Mouse (Mus musculus): ENCODE data around the gene Rtn1.

The Rtn1 gene

DNA sequence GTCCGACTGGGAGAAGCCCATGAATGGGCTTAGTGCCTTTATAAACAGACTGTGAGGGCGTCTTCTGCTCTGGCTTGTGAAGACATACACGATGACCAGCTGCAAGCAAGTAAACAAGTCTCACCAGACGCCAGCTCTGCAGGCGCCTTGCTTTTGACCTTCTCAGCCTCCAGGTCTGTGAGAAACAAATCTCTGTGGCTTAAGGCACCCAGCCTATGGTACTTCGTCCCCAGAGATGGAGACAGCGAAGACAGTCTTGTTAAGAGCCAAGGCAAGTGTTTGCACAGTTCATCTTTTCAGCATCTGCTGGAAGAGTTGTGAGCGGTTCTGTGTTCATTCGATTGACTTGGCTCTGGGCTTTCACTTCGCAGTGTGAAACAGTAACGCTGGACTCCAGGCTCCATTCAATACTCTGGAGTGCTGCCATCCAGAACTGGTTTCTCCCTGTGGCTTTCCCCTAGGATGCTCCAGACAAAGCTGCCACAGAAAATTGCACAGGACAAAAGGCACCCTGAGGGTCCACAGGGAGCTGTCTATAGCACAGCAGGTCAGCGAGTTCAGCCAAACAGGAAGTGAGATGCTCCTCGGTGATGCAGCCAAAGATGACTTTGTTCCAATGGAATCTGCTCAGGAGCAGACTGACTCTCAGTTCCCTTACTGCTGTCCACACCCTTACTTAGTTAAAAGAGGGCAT lies 135.0 kb downstream of the Rtn1 start:
- no peak for DNase-seq (ENCODE audit: low read depth)

DNA sequence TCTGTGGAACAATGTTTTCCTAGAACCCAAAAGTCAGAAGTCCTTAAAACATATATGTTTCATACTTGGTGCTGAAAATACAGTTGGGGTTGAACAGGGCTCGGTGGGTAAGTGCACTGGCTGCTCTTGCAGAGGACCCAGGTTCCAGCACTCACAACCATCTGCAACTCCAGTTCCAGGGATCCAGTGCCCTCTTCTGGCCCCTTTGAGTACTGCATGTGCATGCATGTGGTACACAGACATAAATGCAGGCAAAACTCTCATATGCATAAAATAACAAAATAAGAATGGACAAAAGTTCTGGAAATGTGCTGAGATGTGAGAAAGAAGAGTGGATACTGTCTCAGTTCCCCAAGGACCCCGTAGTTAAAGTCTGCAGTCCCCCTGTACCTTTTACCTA lies 141.2 kb downstream of the Rtn1 start:
- DNase-seq (ENCODE audit: low read depth), result no peak

DNA sequence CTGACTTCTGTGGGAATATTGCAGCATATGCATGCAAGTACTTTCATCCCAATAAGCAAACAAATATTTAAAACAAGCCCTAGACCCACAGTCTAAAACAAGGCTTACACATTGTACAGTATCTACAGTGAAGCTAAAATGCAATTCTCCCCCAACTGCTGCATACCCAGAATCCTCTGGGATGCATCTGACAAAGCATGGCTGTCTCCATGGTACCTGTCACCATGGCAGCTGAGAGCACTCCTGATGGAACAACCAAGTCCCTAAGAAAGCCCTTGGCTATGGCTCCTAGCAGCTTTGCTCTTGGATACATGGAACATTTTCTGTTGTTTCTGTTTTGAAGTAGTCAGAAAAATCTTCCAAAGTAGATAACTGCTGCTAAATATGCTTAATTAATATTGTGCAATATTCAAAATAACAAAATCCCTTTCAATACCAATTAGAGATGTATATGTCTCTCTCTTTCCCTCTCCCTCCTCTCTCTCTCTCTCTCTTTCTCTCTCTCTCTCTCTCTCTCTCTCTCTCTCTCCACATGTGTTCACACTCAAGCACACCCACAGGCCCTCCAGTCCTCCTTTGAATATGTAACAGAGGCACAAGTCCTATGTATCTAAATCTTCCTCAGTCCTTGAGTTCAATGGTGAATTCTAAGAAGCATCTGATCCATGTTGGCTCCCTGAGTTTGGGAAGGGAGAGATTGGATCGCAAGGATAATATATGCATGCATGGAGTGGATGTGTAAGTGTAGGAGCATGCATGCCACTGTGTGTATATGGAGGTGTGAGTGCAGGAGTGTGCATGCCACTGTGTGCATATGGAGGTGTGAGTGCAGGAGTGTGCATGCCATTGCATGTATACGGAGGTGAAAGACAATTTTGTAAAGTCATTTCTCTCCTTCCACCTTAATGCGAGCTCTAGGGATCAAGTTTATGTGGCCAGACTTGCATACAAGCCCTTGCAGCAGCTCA lies 143.3 kb downstream of the Rtn1 start:
- no peak for DNase-seq (ENCODE audit: low read depth)

DNA sequence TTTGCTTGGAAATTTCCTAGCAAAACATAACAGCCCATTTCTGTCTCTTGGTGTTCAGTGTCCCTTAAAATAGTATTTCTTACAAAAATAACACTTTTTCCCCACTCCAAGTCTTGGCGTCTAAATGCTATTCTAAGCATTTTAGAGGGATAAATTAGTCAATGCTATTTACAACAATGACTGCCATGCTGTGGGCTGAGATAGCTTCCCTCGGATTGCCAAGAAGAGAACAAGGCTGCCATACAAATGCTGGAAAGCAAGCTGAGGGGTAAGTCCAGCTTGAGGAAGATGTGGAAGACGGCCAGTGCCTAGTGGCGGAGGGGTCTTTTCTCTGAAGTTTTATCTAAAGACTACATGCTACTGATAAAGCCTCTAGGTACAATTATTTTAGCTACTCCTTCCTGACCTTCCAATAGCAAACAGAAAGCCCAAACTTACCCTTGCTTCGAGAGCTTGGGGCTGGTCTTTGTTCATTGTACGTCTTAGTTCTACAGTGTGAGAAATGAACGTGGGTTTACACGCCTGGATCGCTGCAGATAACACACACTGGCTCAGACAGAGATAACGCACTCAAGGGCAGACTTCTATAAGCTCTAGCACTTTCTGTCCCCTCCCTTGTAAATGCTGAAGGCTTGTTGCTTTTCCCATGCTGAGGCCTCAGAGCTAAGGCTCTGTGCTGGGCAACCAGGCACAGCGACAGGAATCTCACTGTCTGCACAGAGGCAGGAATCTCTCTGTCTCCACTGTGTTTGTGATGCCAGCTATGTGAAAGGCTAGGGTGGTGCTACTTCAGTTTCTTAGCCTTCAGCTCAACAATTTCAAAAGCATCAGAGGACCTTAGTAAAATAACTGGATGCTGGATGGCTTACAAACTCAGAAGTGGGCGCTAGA lies 145.4 kb downstream of the Rtn1 start:
- DNase-seq (ENCODE audit: low read depth), result no peak

DNA sequence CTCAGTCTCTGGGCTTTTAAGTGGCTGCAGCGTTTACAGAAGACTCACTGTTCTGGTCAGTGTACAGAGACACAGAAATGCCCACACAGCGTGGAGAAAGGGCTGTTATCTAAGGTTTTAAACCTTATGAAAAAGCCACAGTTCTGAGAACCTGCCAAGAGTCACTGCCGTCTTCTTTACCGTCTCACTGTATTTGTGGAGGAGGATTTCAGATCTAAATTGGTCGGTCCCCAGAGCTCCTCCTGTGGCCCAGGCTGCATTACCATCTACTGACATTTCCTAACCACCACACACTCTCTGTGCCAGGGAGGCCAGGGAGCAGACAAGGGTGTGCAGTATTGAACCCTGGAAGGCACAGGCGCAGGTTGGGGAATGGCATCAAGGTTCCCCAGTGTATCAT lies 151.9 kb downstream of the Rtn1 start:
- DNase-seq (ENCODE audit: low read depth), result no peak

DNA sequence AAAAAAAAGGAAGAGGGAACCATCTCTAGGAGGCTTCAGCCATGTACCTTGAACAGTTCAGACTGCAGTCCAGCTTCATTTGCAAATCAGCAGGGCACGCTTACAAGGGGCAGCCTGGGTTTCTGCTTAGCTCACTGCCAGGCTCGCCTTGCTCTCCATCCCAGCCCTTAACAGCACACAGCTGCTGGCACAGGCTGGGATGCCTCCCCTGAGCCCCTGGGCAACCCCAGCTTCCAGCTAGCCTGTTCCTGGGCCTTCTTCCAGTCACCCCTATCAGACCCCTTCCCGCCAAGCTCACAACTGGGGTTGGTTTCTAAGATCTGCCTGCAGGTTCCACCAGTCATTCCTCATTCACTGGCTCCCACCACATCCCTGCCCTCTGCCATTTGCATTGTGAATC lies 155.8 kb downstream of the Rtn1 start:
- DNase-seq (ENCODE audit: low read depth), result no peak

DNA sequence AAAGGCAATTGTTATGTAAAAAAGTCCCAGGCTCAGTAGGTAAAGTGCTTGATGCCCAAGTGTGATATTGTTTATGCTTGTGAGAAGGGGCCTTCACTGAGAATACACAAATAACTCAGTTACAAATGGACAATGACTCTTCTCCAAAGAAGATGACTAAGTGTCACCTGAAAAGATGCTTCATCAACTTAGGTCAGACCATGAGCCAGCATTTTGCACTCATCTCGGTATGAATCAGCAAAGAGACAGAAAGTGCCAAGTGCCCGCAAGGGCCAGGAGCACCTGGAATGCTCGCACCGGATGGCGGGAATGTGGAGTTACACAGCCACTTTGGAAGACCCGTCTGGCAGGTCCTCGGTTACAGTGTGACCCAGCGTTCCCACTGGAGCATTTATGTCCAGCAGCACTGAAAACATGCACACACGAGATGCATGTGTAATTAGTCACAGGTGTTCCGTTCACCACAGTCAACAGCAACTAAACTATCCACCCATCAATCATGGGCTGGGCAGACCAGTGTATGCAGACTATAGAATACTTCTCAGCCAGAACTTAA lies 156.9 kb downstream of the Rtn1 start:
- no peak for DNase-seq (ENCODE audit: low read depth)

DNA sequence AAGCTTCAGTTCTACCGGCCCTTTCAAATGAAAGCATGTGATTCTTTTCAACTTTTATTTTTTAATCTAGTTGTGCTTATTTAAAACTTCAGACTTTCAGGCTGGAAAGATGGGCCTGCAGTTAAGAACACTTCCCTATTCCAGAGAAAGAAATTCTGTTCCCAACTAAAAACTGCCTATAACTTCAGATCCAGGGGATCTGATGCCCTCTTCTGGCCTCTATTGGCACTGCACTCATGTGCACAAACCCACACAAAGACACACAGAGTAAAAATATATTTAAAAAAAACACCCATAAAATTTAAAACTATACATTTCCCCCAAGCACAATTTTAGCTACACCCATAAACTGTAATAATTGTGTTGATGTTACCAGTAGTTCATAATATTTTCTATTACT lies 163.9 kb downstream of the Rtn1 start:
- no peak for DNase-seq (ENCODE audit: low read depth)

DNA sequence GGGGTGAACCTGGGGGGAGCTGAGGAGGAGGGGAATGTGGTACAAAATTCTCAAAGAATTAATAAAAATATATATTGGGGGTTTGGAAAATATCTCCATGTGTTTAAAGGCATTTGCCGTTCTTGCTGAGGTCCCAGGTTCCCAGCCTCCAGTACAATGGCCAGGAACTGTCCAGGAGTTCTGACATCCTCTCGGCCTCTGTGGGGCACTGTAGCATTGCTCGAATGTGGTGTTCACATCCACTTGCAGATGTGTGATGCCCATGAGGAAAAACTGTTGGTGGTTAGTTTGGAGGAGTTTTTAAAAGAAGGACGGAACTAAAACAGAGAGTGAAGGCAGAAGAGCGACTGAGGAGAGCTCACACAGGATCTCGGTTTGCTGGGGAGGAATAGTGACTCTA lies 166.0 kb downstream of the Rtn1 start:
- DNase-seq (ENCODE audit: low read depth), result no peak

DNA sequence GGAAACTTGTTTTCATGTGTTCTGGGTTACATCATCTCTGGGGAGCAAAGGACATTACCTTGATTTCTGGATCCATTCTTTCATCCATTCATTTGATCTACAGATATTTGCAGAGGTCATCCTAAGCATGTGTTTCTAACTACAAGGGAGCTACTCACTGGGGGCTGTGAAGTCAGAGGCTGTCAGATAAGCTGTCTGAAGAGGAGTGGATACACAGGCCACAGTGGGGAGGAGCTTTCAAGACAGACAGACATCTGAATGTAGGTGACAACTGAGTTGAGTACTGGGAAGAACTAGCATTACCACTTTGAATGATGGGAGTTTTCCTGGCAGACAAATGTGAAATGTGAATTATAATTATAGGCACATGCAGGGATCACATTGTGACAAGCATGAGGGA lies 168.3 kb downstream of the Rtn1 start:
- no peak for DNase-seq (ENCODE audit: low read depth)

DNA sequence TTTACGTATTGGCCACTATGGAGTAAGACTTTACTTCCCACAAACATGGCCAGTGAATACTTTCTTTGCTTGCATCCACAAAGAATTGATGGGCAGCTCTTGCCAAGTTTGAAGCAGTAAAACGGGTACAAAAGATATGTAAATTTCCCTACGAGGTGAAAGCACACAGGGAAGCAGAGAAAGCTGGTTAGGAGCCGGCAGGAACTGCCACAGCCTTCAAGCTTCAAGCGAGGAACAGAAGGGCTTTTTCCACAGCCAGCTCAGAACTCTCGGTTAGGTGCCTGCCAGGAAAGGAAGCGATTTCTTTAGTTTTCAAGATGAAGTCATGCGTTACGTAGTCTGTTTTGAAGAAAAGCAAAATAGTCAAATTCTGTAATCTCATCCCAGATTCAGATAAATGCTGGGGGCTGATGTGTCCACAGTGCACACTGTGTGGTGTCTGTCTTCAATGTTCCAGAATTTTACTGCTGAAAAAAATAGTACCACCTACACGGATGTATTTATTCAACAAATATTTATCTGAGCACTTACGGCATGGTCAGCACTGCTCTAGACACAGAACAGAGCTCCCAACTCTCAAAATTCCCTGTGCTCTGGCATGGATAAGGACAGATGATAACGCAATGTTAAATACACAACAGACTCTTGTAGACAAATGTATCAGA lies 169.5 kb downstream of the Rtn1 start:
- no peak for DNase-seq (ENCODE audit: low read depth)

DNA sequence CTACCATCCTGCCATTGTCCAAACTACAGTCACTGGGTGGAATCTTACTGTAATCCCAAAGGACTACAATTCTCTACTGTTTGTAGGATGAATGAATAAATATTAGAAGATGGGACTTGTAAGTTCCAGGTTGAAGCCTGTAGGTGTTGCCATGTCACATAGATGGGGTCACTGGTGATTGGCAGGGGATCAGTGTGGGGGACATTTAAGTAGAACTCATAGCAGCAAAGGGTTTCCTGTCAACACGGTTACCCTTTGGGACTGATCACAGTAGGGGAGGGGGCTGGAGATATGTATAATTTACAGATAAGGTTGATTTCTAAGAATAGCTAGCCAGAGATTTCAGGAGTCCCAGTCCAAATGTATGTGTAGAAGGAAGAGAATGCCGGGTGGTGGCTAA lies 171.6 kb downstream of the Rtn1 start:
- DNase-seq (ENCODE audit: low read depth), result no peak

DNA sequence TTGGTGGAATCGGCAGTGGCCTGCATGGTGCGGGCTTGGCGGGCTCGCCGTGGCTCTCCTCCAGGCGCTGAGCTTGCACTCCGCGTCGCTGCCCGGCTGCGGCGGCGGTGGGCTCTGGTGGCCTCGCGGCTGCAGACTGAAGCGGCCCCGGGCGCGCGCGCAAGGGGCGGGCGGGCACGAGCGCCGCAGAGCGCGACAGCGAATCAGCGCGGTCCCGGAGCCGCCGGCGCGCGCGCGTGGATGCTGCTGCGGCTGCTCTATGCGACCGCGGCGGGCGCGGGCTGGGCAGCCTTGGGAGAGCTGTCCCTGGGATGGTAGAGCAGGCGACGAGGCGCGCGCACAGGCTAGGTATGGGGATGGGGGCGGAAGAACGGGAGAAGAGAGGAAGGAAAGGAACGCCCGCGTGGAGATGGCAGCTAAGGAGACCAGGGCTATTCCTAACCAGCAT lies 172.3 kb downstream of the Rtn1 start:
- no peak for DNase-seq (ENCODE audit: low read depth)

DNA sequence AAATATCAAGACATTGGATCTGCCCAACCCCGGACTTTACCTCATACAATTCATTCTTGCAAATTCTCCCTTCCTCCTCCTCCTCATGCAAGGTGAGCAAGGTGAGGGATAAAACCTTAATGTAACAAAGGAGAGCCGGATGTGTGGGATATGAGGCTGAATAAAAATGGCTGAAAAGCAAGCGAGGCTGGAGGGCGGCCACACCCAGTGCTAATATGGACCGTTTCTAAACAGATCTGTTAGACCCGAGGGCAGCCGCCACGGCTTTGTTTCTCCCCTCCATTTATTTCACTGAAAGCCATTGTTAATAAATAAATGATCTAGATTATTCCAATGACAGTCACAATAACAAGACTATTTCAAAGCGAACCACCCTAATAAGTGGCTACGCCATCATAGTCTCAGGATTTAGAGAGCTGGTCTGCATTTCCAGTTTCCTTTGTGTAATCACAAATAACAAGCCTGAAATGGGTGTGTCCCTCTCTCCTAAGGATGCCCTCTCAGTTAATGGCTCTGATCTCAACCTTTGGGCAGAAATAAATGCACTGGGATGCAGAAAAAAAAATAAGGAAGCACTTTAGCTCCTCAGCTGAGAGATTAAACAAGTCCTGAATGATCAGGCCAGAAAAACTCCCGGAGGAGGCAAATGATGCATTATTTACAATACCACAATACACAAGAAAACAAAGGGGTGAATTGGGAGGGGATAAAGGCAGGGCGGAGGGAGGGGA lies 173.1 kb downstream of the Rtn1 start:
- no peak for DNase-seq (ENCODE audit: low read depth)

DNA sequence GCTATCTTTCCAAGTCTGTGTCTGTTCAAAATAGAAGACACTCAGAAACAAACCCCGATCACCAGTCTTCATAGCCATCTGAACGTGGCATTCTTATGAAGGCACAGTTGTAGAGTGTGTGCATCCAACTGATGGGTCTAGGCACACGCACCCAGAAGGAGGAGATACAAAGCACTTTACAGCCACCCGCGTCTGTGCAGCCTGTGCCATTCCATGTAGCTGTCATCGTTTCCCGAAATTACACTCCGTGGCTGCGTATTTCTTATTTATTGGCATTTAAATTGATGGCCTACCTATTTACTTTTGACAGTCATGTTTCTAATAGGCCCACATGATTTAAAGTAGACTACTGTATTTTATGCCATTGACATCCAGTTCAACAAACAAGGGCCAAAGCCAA lies 173.9 kb downstream of the Rtn1 start:
- DNase-seq (ENCODE audit: low read depth), result no peak

DNA sequence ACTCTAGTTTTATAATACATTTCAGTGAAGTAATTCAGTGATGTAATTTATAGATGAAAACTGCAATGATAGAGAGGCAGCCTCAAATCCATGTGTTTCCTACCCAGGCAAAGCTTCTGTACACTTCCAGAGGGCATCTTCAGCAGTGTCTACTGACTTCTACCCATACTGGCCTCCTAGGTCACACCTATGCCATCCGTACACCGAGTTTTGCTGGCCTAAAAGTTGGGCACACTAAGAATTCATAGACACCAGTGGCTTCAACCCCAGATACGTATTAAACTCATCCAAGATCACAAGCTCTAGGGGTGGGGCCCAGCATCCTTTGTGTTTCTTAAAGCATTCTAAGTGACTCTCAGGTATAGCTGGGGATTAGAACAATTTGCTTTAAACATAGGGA lies 174.7 kb downstream of the Rtn1 start:
- DNase-seq (ENCODE audit: low read depth), result no peak

DNA sequence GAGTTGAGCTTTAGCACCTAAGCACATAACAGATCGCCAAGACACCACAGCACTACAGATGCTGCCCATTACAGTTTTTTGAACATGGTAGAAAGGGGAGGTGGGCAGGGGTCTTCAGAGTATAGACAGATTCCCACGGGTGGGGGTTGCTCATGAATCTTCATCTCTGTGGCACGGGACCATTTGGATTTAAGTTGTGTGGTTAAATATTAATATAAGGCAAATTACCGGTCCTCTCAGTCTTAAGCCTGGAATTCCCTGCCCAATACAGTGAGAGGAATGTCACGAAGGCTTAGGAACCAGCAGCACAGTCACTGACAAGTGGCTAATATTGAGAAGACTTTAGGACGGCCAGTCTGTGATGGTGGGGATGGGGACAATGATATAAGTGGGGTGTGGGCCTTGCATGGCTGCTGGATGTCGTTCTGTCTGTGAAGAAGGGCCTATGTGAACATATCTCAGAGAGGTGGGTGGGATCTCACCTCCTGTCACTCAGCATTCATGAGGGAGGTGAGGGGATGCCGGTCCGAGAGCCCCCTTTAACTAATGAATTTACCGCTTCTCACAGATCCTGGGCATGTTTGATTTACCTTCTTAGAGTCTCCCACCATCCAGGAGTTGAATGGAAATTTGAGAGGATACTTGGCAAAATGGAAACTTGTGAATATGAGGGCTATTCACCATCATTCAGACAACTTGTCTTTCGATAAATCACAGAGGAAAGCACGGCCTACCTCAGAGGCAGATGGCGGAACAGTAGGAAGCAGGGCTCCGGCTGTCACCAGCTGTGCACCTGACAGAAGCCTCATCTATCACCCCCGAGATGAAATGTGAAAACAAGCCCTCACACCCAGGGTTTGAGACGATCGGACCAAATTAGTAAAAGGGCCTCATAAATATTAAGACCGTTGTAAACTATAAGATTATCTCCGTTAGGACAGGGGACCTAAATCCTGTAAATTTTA lies 175.7 kb downstream of the Rtn1 start:
- no peak for DNase-seq (ENCODE audit: low read depth)

DNA sequence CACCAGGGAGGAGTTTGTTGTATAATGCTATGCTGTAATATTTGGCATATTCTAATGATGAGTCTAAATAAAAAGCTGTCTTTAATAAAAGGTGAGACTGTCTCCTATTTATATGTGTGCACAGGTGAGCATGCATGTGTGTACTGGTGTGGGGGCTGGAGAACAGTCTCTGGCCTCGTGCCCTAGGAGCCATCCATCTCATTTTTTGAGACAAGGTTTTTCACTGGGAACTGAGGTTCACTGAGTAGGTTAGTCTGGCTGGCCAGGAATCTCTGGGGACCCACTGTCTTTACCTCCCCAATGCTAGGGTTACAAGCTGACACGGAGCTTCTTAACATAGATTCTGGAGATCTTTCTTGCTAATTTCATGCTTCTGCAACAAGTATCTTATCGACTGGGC lies 176.7 kb downstream of the Rtn1 start:
- no peak for DNase-seq (ENCODE audit: low read depth)

DNA sequence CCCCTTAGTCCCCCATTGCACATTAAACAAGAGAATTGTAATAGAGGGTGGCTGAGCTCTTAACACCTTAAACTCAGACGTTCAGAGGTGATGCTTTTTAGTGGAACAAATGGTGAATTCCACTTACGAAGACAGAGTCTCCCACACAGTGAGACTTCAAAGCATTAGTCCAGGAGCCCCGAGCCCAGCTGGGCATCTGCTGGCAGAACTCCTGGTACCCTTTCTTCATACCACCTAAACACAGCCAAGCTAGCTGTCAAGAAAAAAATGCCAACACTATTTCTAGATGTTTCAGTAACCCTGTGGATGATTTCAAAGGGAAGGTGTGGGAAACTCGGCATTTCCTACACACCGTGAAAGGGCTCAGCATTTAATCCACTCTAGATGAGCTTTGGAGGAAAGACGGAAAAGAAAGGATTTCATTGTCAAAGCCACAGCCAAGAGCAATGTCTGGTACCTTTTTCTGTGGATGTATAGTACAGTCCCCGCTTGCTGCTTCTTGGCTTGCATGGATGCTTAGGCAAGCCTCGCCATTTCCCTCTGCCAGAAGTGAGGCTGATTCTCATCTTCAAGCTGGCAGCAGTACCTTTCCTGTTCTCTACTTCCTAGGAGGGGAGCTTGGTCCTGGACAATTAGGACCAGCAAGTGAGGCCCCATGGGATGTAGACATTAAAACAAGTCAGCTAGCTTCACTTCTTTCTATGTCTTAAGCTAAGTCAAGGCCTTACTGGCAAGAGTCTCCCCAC lies 179.2 kb downstream of the Rtn1 start:
- no peak for DNase-seq (ENCODE audit: low read depth)

Measured in fibroblast of lung, adult 2 months (primary cell).